Mouse (Mus musculus) limb, embryonic 10.5 days (tissue): Measurements from ENCODE around the gene Isoc2a. TPM values are rescaled to one million over a fixed set of nuclear protein-coding genes. Genes with fewer than 3 reads are reported as not detected.

Source experiments
- DNase-seq: peaks from one replicate; pipeline ENCODE4 v3.0.0-alpha.2; 2017; ENCODE audit warnings: low spot score
- H3K27ac ChIP-seq: fragments of 300-500 bp; sonication (generic); 2 replicates; pipeline ENCODE4 v1.5.1; 2016; ENCODE audit warnings: mild to moderate bottlenecking
- H3K27me3 ChIP-seq: fragments of 300-500 bp; sonication (generic); 2 replicates; pipeline ENCODE4 v1.6.1; 2016; ENCODE audit warnings: low read depth, mild to moderate bottlenecking; ENCODE audit not compliant: poor library complexity, severe bottlenecking
- H3K36me3 ChIP-seq: fragments of 300-500 bp; sonication (generic); 2 replicates; pipeline ENCODE4 v1.6.1; 2016; ENCODE audit warnings: mild to moderate bottlenecking, moderate library complexity
- H3K4me1 ChIP-seq: fragments of 300-500 bp; sonication (generic); 2 replicates; pipeline ENCODE4 v1.6.1; 2016
- H3K4me3 ChIP-seq: fragments of 300-500 bp; sonication (generic); 2 replicates; pipeline ENCODE4 v1.5.1; 2016; ENCODE audit warnings: mild to moderate bottlenecking, moderate library complexity
- H3K9me3 ChIP-seq: fragments of 300-500 bp; sonication (generic); replicated peaks from 2 replicates; pipeline ENCODE4 v1.6.1; 2016; ENCODE audit warnings: mild to moderate bottlenecking
- WGBS: fragments of 180-500 bp; shearing (Covaris S2); methylation state at CpG from one replicate; pipeline ENCODE4 v1.1.7; 2016; 5-methylcytosine and 5-hydroxymethylcytosine counted together
- polyA plus RNA-seq: library from polyadenylated mRNA; unstranded; fragments of >200 nt; fragmentation: Nextera tagmentation; extraction: Ambion mirVana; gene quantifications from 2 replicates; pipeline ENCODE4 v1.2.1, GENCODE M21; 2016

The Isoc2a gene
- polyA plus RNA-seq, 1 experiment from 2014 or later: 0.64 TPM

- peaks cover 37% of the 10 kb centered on the region for H3K36me3 ChIP-seq
- peak overlapping the region; percentile 89 for H3K27ac ChIP-seq
- peaks cover 84% of the 10 kb centered on the region for H3K4me1 ChIP-seq
- 1% methylated on average over 14 of the region's 14 CpGs for WGBS
- no peaks in the 10 kb centered on the region for H3K27me3 ChIP-seq
- H3K9me3 ChIP-seq: 0 out of 2 replicates have a peak, but pooled peaks cover 1% of the 10 kb centered on the region
- peak; percentile 87 for DNase-seq
- peak overlapping the region; percentile 56 for H3K4me3 ChIP-seq
Observed at GRCm38 (mm10) chr7:4922931-4923565, 46.1 kb downstream of the Isoc2a start.

GRCm38 (mm10) chr7:4923586-4924364 lies 46.8 kb downstream of the Isoc2a start:
- Histone ChIP-seq H3K4me1 (peaks cover 87% of the 10 kb centered on the region), H3K27ac (peak overlapping the region; percentile 89)
- 3% methylated on average over 37 of the region's 37 CpGs for WGBS

GRCm38 (mm10) chr7:4924483-4924882 lies 47.5 kb downstream of the Isoc2a start:
- WGBS: 2% methylated on average over 4 of the region's 4 CpGs
- DNase-seq: peak; percentile 51
- peak overlapping the region; percentile 56 for H3K4me3 ChIP-seq

More at GRCm38 (mm10) chr7:4923586-4924364, 46.8 kb downstream of the Isoc2a start:
- 0 out of 2 replicates have a peak, but pooled peaks cover 1% of the 10 kb centered on the region for H3K9me3 ChIP-seq
- no peaks in the 10 kb centered on the region for H3K27me3 ChIP-seq
- peaks cover 30% of the 10 kb centered on the region for H3K36me3 ChIP-seq
- peak overlapping the region; percentile 56 for H3K4me3 ChIP-seq
- DNase-seq: peak; percentile 69

GRCm38 (mm10) chr7:4924891-4925301 lies 47.9 kb downstream of the Isoc2a start:
- peaks cover 19% of the 10 kb centered on the region for H3K36me3 ChIP-seq
- H3K27me3 ChIP-seq: no peaks in the 10 kb centered on the region
- peak overlapping the region; percentile 56 for H3K4me3 ChIP-seq
- DNase-seq: peak; percentile 63
- H3K27ac ChIP-seq: peak overlapping the region; percentile 89
- H3K9me3 ChIP-seq: 0 out of 2 replicates have a peak, but pooled peaks cover 1% of the 10 kb centered on the region
- H3K4me1 ChIP-seq: peaks cover 85% of the 10 kb centered on the region
- 6% methylated on average over 3 of the region's 4 CpGs for WGBS

More at GRCm38 (mm10) chr7:4924483-4924882, 47.5 kb downstream of the Isoc2a start:
- H3K36me3 ChIP-seq: peaks cover 23% of the 10 kb centered on the region
- 0 out of 2 replicates have a peak, but pooled peaks cover 1% of the 10 kb centered on the region for H3K9me3 ChIP-seq
- H3K4me1 ChIP-seq: peaks cover 87% of the 10 kb centered on the region
- peak overlapping the region; percentile 89 for H3K27ac ChIP-seq
- no peaks in the 10 kb centered on the region for H3K27me3 ChIP-seq

GRCm38 (mm10) chr7:4925441-4926381 lies 48.8 kb downstream of the Isoc2a start, which contains the start of gene Ssc5d:
Gene Ssc5d, plus strand, starts transcription at chr7:4925785.
- peaks cover 77% of the 10 kb centered on the region for H3K4me1 ChIP-seq
- peak within 1 kb of the TSS; percentile 89 for H3K27ac ChIP-seq
- peak; percentile 60 for DNase-seq
- no peaks in the 10 kb centered on the region for H3K9me3 ChIP-seq
- 11% methylated on average over 6 of the region's 6 CpGs for WGBS
- H3K27me3 ChIP-seq: no peaks in the 10 kb centered on the region
- H3K36me3 ChIP-seq: peaks cover 11% of the 10 kb centered on the region
- peak within 1 kb of the TSS; percentile 56 for H3K4me3 ChIP-seq

- Histone ChIP-seq H3K4me3 (peak overlapping the region; percentile 9; the same call in 1 of the 2 replicates), H3K4me1 (peaks cover 66% of the 10 kb centered on the region), H3K27me3 (no peaks in the 10 kb centered on the region), H3K9me3 (no peaks in the 10 kb centered on the region), H3K27ac (peak overlapping the region; percentile 89), H3K36me3 (no peaks in the 10 kb centered on the region)
- no peak for DNase-seq
- 66% methylated on average over 16 of the region's 16 CpGs for WGBS
Observed at GRCm38 (mm10) chr7:4926849-4927248, 49.9 kb downstream of the Isoc2a start.

GRCm38 (mm10) chr7:4927711-4928110 lies 50.8 kb downstream of the Isoc2a start:
- Histone ChIP-seq H3K27ac (peak overlapping the region; percentile 89), H3K4me1 (peaks cover 57% of the 10 kb centered on the region), H3K9me3 (no peaks in the 10 kb centered on the region), H3K36me3 (no peaks in the 10 kb centered on the region), H3K27me3 (no peaks in the 10 kb centered on the region), H3K4me3 (no peak overlapping the region)
- WGBS: 66% methylated on average over 8 of the region's 8 CpGs
- DNase-seq: no peak

GRCm38 (mm10) chr7:4928323-4928722 lies 51.4 kb downstream of the Isoc2a start:
- no peaks in the 10 kb centered on the region for H3K27me3 ChIP-seq
- peaks cover 51% of the 10 kb centered on the region for H3K4me1 ChIP-seq
- DNase-seq: no peak
- 61% methylated on average over 17 of the region's 17 CpGs for WGBS
- H3K9me3 ChIP-seq: no peaks in the 10 kb centered on the region
- no peak overlapping the region for H3K4me3 ChIP-seq
- no peaks in the 10 kb centered on the region for H3K36me3 ChIP-seq
- peak overlapping the region; percentile 39; the same call in 1 of the 2 replicates for H3K27ac ChIP-seq

GRCm38 (mm10) chr7:4933103-4933502 lies 56.1 kb downstream of the Isoc2a start:
- no peaks in the 10 kb centered on the region for H3K36me3 ChIP-seq
- no peak overlapping the region for H3K4me3 ChIP-seq
- no peaks in the 10 kb centered on the region for H3K27me3 ChIP-seq
- DNase-seq: no peak
- H3K4me1 ChIP-seq: peaks cover 3% of the 10 kb centered on the region; the same call in 1 of the 2 replicates
- H3K27ac ChIP-seq: no peak overlapping the region
- WGBS: 78% methylated on average over 12 of the region's 12 CpGs
- H3K9me3 ChIP-seq: no peaks in the 10 kb centered on the region

GRCm38 (mm10) chr7:4934160-4934914 lies 57.4 kb downstream of the Isoc2a start:
- Histone ChIP-seq H3K27ac (no peak overlapping the region), H3K36me3 (no peaks in the 10 kb centered on the region), H3K9me3 (no peaks in the 10 kb centered on the region), H3K4me1 (no peaks in the 10 kb centered on the region), H3K4me3 (no peak overlapping the region), H3K27me3 (no peaks in the 10 kb centered on the region)
- WGBS: 81% methylated on average over 4 of the region's 4 CpGs
- no peak for DNase-seq

- no peaks in the 10 kb centered on the region for H3K36me3 ChIP-seq
- H3K27me3 ChIP-seq: no peaks in the 10 kb centered on the region
- 84% methylated on average over 10 of the region's 10 CpGs for WGBS
- 0 out of 2 replicates have a peak overlapping the region, but pooled peaks have one; percentile 2 for H3K27ac ChIP-seq
- H3K4me3 ChIP-seq: no peak overlapping the region
- H3K4me1 ChIP-seq: no peaks in the 10 kb centered on the region
- no peak for DNase-seq
- no peaks in the 10 kb centered on the region for H3K9me3 ChIP-seq
Observed at GRCm38 (mm10) chr7:4936832-4937231, 59.9 kb downstream of the Isoc2a start.
